Mouse (Mus musculus) testis, adult 2 months (tissue): ENCODE data around the gene Pfn4.

ENCODE experiments used
- CTCF ChIP-seq: fragments of 200-500 bp; IDR thresholded peaks from 2 replicates; pipeline ENCODE4 v1.5.1; 2012; ENCODE audit warnings: low read depth, mild to moderate bottlenecking, inconsistent platforms, low read length, moderate library complexity; ENCODE audit not compliant: control insufficient read depth, insufficient read depth, insufficient replicate concordance
- POLR2A ChIP-seq: fragments of 200-500 bp; IDR thresholded peaks from 2 replicates; pipeline ENCODE4 v1.6.1; 2012; ENCODE audit warnings: low read depth, mild to moderate bottlenecking, inconsistent platforms, low read length, moderate library complexity; ENCODE audit not compliant: control insufficient read depth

DNA sequence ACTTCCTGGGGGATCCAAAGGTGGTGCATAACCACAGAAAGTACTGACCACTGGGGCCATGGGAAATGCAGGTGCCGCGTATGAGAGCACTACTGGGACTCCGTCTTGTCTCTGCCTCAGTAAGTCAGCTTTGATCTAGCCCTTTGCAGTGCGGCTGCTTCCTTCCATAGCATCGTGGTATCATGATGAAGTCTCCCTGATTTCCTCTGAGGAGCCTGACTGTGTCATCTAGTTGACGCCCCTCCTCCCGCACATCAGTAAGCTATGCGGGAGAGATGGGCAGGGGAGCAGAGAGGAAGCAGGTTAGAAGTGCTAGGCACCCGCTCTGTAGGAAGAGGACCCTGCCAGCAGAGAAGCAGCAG is 6.7 kb downstream of the Pfn4 start:
- TF ChIP-seq POLR2A (no peak), CTCF (no peak)
